Mouse (Mus musculus) lung, postnatal 14 days (tissue): ENCODE results near the gene Emilin3.
"Not testable (repeated sequence)": the region's sequence is repeated elsewhere in the genome, so short reads cannot be mapped to it uniquely, and the experiment has no call there.

Source experiments
- DNase-seq: peaks from one replicate; pipeline ENCODE4 v3.0.0; 2021

Emilin3 gene

DNA sequence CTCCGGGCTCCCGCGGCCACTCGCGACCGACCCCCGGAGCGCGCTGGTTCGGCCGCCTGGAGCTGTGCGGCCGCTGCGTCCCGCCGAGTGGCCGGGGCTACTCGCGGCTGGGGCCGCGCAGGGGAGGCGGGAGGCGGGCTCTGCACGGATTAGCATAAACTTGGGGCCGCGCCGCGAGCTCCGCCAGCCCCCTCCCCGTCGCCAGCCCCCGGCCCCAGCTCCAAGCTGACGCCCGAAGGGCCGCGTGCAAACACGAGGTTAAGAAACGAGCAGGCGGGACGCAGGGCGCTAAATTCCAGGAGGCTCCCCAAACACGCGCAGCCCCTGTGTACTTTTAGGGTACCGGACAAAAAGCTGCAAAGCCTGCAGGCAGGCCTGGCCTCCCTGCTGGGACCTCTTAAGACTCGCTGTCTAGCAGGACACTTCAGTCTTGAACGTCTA, at the start of gene Emilin3:
Gene Emilin3, minus strand, starts transcription at position 98 of the 441 bp plus-strand sequence.
- DNase-seq: no peak

DNA sequence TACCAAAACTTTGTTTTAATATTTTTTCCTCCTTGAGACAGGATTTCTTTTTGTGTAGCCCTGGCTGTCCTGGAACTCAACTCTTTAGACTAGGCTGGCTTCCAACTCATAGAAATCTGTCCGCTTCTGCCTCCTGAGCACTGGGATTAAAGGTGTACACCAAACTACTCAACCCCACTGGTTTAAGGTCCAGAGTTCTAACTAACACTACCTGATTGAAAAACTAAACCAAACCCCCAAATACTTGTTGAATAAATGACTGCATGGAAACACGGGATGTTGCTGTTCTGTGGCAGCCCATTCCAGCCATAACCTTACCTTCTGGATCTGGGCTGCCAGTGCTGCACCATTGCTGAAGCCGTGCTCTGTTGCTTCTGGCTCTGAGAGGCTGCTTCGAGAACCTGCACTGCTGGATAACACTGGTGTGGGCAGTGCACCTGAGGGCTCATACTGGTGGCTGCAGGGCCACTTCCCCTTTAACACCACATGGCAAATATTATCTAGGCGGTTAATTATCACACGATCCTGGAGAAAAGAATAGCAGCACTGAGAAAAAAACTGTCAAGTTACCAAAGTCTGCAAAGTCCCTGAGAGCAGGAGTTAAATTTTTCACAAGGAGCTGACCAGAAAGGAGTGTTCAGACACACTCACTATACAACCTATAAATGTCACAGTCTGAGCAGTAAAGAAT, 49.0 kb upstream of the Emilin3 start:
- no peak for DNase-seq

DNA sequence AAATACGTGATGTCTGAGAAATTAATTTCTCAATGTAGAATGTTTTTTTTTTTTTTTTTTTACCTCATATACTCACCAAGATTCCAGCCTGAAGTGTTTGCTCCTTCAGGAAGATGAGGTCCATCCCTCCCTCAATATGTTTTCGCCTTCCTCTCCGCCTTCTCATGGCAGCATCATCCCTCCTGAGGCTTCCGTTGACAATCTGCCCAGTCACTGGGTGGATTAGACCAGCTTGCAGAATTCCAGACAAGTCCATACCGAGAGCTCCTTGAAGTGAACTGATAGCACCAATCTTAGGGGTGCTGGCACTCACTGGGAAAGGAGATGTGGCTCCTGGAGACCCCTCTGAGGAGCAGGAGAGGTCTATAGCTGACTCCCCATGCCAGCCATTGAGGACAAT, 47.8 kb upstream of the Emilin3 start:
- no peak for DNase-seq

DNA sequence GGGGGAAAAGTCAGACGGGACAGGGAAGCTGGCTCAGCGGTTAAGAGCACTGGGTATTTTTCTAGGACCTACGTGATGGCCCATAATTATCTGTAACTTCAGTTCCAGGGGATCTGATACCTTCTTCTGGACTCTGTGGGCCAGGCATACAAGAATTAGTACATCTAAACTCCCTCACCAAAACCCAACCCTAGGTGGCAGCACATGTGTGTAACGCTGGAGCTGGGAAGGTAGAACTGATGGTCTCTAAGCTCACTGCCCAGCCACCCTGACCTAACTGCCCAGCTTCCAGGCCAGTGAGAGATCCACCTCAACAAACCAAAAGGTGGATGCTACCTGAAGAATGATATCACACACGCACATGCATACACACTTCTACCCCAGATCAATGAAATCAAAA, 46.6 kb upstream of the Emilin3 start:
- peak; percentile 20 for DNase-seq

DNA sequence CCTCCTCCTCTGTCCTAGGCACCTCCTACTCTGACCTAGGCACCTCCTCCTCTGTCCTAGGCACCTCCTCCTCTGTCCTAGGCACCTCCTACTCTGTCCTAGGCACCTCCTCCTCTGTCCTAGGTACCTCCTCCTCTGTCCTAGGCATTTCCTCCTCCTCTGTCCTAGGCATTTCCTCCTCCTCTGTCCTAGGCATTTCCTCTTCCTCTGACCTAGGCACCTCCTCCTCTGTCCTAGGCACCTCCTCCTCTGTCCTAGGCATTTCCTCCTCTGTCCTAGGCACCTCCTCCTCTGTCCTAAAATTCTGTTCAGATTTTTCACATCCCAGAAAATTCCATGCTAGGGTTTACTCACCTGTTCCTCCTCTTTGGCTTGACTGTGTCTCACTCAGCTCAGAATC, 45.7 kb upstream of the Emilin3 start:
- not testable (repeated sequence) for DNase-seq

DNA sequence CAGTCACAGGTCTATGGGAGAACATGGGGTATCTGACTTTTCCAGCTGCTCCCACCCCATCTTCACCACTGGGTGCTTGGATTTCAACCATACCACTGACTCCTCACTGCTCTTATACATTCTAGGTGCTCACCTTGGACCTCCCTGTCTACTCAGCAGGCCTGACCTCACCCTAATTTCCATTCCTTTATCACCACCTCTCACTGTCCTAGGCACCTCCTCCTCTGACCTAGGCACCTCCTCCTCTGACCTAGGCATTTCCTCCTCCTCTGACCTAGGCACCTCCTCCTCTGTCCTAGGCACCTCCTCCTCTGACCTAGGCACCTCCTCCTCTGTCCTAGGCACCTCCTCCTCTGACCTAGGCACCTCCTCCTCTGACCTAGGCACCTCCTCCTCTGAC, 45.2 kb upstream of the Emilin3 start:
- not testable (repeated sequence) for DNase-seq

DNA sequence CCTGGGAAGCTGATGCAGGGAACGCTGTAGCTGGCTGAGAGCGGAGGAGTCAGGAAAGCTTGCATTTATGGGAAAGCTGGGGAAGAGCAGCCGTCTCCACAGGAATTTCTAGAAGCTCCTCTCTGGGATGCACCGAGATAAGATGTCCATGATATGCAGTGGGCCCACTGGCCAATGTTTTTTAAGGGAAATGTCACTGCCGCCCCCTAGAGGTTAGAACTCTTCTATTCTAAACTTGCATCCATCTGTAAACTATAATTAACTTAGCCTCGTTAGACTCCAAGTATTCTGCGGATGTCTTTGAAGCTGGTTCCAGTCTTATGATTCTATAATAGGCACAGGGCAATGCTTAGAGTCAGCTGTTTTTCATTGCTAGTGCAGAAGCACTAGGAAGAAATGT, 43.2 kb upstream of the Emilin3 start:
- DNase-seq: peak; percentile 26

DNA sequence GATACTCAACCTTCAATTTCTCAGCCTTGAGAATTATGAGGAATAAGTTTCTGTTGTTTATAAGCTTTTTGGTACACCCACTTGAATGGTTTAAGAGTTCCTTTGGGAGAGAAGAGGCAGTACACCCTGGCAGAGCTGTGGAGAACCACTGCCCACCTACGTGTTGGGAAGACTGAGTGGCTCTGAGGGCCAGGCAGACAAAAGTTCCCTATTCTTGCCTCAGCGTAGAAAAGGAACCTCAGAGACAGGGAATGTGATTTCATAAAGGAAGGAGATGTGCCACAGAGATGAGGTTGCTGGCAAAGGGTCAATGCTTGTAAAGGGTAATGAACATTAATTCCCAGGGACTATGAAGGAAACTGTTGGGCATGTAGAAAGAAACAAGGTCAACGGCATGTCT, 42.4 kb upstream of the Emilin3 start:
- no peak for DNase-seq

DNA sequence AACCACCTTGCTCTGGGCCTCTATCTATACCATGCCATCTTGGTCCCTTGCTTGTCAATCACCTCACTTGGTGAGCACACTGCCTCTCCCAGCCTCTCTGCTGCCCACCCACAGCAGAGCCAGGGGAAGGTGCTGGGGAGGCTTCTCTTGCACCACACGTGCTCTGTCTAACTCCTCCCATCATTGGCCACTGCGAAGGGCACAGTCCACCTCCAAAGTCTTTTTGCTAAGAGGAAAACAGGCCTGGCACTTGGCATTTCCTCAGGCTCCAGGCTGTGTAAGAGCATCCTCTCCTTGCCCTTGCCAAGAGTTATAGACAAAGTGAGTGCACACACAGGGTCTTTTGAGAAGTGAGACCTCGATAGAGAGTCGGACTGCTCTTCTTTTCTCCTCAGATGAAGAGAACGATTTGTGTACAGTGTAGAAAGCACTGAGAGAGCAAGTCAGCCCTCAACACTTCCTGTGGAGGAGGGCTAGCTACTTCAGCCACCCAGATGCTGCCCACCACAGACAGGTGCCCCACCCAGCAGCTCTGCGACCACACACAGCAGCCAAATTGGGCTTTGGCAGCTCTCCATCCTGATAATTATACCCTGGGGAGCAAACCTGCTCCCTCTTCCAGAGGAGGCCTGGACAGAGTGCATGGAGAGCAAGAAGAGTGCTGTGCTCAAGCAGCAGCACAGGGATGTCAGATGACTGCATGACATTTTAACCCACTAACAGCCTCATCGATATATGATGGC, 41.2 kb upstream of the Emilin3 start:
- no peak for DNase-seq

DNA sequence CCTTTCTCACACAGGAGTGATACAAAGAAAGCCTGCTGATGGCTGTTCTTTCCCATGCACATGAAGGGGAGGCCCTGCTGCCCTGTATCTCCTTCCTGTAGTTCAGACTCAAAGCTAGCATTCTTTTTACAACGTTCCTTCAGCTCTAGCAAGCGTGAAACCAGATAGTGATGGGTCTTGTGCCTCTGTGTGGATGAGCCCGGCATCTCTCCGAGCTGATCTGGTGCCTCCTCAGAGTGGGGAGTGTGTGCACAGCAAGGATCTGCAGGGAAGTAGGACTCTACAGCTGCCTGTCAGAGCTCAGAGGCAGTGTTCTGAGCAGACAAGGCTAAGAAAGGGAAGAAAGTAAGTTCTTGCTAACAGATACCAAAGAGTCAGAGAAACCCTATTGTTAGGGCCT, 39.5 kb upstream of the Emilin3 start:
- DNase-seq: no peak

DNA sequence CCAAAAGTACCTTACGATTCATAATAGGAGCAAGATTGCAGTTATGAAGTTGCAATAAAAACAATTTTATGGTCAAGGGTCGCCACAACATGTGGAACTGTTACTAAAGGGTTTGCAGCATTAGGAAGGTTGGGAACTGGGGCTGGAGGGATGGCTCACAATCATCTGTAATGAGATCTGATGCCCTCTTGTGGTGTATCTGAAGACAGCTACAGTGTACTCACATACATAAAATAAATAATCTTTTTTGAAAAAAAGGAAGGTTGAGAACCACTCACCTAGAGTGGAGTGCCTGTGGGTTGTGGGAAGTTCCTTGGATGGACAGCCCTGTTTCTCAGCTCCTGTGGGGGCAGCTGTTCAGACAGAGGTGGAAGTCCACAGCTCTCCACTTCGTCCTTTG, 30.3 kb upstream of the Emilin3 start:
- no peak for DNase-seq

DNA sequence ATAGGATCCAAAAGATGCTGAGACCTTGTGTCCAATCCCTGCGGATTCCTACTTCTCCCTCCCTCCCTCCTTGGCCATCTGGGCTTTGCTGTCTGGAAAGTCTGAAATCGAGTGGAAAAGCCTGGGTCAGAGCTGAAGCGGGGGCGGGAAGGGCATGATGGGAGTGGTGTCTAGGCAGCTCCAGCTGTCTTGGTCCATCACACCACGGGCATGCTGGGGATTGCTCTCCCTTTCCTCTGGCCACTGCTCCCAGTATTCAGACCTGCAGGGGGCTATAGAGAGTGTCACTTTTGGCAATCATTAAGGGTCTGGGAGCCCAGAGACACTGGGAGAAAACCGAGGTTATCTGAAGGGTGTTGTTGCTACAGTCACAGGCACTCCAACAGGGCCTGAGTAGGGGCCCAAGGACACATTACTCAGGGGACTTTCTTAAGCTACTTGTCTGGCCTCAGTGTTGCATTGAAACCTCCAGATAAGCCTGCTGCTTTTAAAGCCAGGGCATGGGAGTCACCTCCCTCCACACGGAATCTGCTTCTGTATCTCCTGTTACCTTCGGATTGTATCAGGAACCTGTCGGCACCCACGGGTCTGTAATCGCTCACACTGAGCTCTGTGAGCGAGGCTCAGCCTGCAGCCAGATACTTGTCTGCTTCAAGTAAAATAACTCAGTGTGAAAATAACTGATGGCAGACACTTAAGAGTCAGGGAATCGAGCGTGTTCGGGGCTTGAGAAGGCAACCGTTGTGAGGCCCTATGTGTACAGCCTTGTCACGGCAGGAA, 29.0 kb upstream of the Emilin3 start:
- no peak for DNase-seq

DNA sequence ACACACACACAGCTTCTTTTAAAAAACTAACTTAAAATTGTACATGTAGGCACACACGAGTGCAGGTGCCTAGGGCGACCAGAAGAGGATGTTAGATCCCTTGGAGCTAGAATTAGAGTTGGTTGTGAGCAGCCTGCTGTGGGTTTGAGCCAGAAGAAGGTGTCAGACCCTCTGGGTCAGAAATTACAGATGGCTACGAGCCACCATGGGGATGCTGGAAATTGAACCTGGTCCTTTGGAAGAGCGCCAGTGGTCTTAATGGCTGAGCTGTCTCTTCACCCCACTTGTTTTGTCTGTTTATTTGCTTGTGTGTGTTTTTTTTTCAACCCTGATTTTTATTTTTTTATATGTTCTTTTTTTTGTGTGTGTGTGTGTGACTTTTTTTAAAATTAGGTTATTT, 22.3 kb upstream of the Emilin3 start:
- no peak for DNase-seq

DNA sequence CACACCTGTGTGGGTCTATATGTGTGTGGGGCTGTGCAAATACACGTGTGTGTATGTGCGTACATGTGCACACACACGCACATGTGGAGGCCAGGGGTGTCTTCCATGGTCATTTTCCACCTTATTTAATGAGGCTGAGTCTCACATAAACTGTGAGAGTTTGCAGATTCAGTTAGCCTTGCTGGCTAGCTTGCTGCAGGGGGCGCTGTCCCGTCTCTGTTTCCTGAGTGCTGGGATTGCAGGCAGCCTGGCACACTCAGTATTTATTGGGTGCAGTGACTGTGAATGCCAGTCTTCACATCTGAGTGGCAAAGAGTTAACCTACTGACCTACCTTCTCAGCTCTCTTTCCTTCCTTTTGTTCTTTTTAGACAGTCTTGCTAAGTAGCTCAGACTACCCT, 21.8 kb upstream of the Emilin3 start:
- DNase-seq: no peak

DNA sequence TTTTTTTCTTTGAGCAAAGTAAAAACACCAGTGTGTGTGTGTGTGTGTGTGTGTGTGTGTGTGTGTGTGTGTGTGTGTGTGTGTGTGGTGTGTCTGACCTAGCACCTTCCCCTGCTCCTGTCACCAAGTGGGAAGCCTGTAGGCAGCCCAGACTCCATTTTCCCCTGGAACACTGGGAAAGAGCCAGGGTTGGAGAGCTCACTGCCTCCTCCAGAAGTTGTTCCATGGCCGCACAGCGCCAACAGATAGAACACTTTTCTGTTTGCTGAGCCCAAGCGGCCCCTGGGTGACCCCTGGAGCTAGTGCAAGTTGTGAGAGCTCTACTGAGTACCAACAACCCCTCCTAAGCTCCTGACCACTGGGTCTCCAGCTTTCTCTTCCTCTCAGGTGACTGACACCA, 20.9 kb upstream of the Emilin3 start:
- no peak for DNase-seq

DNA sequence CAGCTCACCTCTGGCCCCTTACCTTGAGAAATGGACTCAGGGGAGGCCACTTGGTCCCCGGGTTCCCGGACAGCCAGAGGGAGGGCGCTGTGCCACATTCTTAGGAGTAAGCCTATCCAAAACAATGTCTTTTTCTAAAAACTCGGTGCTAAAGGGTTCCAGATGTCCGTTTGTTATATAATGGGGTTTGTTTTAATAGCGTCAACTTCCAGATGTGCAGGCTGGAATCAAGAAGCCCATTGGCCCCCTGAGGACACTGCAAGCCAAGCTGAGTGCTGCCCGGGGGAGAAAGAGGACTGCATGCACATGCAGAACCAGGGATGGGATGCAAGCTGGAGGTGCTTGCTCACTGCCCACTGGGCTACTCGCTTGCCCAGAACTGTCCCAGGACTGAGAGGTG, 20.2 kb upstream of the Emilin3 start:
- no peak for DNase-seq

DNA sequence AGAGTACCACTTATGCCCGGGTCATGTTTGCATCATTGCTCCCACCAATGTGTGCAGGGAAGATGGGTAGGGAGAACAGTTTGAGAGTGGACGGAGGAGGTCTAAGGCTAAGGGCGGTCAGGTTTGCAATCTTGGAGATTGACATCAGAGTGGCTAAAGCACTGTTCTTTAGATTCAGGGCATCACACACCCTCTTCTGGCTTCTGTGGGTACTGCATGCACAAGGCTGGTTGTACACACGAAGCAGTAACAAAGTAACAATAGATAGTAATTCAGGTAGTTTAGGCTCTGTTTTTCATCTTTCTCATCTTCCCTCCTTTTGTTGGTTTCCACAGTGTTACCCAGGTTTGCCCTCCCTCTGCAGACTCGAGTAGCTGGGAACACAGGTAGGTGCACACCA, 19.2 kb upstream of the Emilin3 start:
- DNase-seq: no peak

DNA sequence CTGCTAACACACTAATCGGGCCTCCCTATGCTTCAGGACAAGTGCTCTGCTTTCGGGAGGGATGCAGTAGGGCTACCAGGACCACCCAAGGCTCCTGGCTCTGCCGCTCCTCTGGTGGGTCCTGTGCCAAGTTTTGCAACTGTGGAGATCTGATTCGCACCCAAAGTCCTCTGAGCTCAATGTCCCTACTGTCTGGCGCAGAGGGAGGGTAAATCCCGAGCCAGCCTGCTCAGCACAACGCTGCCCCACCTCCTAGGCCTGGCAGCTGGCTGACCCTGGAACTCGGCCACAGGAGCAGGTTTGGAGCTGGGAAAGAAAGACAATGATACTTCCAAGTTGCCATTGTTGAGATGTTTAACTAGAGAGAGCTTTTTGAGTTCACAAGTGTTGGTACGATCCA, 13.1 kb upstream of the Emilin3 start:
- no peak for DNase-seq

DNA sequence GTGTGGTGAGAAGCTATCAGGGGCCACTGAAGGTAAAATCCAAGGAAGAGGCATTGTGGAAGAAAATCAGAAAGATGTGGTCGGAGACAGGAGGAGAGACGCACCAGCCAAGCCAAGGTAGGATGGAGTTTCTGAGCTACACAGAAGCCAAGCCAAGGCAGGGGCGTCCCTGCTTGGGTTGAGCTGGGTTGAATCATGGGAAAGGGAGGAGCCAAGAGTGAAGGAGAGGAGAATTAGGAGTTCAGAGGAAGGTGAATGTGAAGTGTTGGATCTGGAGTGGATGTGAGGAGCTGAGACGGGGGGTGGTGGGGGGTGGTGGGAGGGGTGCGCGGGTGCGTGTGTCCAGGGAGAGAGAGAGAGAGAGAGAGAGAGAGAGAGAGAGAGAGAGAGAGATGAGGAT, 9.2 kb upstream of the Emilin3 start:
- no peak for DNase-seq

DNA sequence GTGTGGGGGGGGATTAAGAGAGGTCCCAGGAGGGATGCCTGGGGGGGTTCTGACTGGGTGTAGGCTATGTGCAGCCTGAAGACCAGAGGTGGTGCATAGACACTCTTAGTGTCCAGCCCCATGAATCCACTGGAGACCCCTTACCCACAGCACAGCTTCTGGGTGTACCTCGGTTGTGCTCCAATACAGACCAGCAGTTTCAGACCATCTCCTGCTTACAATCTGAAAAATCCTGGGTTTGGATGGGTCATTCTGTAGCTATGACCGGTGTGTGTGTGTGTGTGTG, 6.7 kb upstream of the Emilin3 start:
- no peak for DNase-seq

DNA sequence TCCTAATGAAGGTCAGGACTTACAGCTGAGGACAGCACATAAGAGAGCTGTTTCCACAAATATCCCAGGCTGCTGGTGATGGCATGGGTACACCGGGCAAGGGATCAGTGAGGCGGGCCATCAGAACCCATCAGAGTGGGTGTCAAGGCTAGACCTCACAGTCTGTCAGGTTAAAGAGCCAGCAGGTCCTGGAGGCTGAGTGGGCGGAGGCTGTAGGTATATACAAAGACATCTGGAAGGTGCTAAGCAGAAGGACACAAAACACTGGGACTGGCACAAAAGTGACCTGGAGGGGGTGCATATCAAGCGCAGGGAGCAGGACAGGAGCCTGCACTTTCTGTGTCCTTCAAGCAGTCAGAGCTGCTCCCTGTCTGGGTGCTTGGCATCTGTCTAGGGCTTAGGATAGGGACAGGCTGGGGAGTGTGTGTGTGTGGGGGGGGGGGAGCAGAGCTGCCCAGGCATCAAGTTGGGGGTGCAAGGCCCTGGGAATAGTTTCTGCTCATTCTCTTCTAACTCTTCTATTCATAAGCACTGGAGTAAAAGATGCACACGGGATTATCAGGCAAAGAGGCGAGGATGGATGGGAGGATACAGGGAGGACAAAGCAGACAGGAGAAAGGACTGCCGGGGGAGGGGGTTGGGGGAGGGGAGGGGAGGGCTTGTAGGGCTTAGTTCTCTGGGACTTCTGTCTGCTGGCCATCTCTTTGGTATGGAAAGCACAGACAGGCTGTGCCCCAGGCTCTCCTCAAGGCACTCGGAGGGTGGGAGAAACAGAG, 6.2 kb upstream of the Emilin3 start:
- DNase-seq: no peak

DNA sequence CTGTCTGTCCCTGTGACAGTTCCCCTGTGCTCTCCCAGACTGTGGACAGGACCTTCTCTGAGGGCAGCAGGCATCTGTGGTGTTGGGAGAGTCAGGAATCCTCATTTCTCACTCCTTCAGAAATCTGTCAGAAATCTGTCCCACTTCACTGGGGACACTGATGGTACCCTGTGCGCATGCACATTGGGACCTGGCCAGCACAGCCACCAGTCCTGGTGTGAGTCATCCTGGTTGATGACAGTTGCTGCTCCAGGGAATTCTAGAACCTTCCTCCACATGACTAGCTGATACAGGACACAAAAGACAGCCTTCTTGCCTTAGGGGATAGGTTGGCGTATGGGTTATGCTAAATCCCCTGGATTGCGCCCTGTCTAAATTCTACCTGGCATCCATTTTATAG, 5.2 kb upstream of the Emilin3 start:
- no peak for DNase-seq

DNA sequence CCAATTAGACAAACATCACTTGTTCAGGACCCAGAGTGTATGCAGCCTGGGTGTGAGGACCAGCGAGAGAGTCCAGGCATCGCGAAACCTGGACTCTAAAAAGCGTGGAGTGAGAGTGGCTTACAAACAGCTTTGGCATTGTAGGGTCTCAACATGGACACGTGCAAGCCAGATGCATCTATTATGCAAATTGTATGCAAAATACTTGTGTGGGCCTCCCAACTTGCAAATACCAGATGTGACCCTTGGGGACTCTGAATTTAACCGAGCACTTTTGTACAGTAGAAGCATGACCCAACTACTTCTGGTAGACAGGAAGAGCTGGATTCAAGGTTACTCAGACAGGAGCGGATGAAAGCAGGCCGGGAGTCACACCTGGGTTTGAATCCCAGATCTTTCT, 4.6 kb upstream of the Emilin3 start:
- DNase-seq: no peak
